In genomic region chr2:118445696-118446674, GRCm38 (mm10) we compare ENCODE assay signal across 12 mouse cellular contexts. TPM values are rescaled to one million over a fixed set of nuclear protein-coding genes. Genes with fewer than 3 reads are reported as not detected.
DNase-seq lines count a peak whose midpoint lies in the region; ATAC-seq and TF ChIP-seq lines count a peak whose summit lies in the region.
"Had no signal": no experiment of that assay in that cellular context is flagged by ENCODE, and none has a peak within 500 bp of the region (broad histone marks: within the 10 kb centered on the region; RNA-seq: fewer than 3 reads in every experiment).

No protein-coding gene starts in this region.

- H3K4me1 ChIP-seq in embryonic facial prominence, embryonic 12.5 days, result no peaks in the 10 kb centered on the region
- H3K4me1 ChIP-seq in embryonic facial prominence, embryonic 10.5 days, result peaks cover 12% of the 10 kb centered on the region
- H3K4me1 ChIP-seq in forebrain, postnatal 0 days (ENCODE audit: insufficient read depth), result no peaks in the 10 kb centered on the region
- no peaks in the 10 kb centered on the region for H3K4me1 ChIP-seq in kidney, embryonic 15.5 days

- no peak for DNase-seq in embryonic facial prominence, embryonic 10.5 days (ENCODE audit: low spot score)
- DNase-seq in left cerebral cortex, adult 9 months (ENCODE audit: low spot score in 2 of 2), result peak; percentile 35 to 53
- no peak for DNase-seq in left cerebral cortex, adult 8-10 months (ENCODE audit: low spot score in 2 of 2)
- DNase-seq in A20 (ENCODE audit: low read depth, low spot score), result peak; percentile 80
- peak; percentile 77 for DNase-seq in forebrain, postnatal 0 days
- DNase-seq in urinary bladder, postnatal 4 days (ENCODE audit: low spot score in 2 of 2), result no peak
- DNase-seq: spleen, adult 18-20 months; thymus, adult 18-20 months had no signal

- no peak overlapping the region for H3K4me2 ChIP-seq in embryonic facial prominence, embryonic 12.5 days (replicated peaks)
- no peak overlapping the region for H3K4me2 ChIP-seq in forebrain, postnatal 0 days (ENCODE audit: low read depth)
- H3K4me2 ChIP-seq in kidney, embryonic 15.5 days, result no peak overlapping the region
- H3K4me2 ChIP-seq: liver, embryonic 11.5 days had no signal

- no peaks in the 10 kb centered on the region for H3K27me3 ChIP-seq in embryonic facial prominence, embryonic 12.5 days
- H3K27me3 ChIP-seq in embryonic facial prominence, embryonic 10.5 days (replicated peaks; ENCODE audit: low read depth, poor library complexity, severe bottlenecking), result no peaks in the 10 kb centered on the region
- no peaks in the 10 kb centered on the region for H3K27me3 ChIP-seq in forebrain, postnatal 0 days (ENCODE audit: insufficient read depth, low read length)
- no peaks in the 10 kb centered on the region for H3K27me3 ChIP-seq in kidney, embryonic 15.5 days

- no peak for ATAC-seq in embryonic facial prominence, embryonic 12.5 days (ENCODE audit: insufficient number of reproducible peaks, insufficient read depth, low FRiP score, low TSS enrichment)
- peak; percentile 88 for ATAC-seq in forebrain, postnatal 0 days
- no peak for ATAC-seq in kidney, embryonic 15.5 days (replicated peaks; ENCODE audit: low FRiP score)

- H3K9ac ChIP-seq in embryonic facial prominence, embryonic 12.5 days, result no peak overlapping the region
- H3K9ac ChIP-seq in forebrain, postnatal 0 days, result no peak overlapping the region
- no peak overlapping the region for H3K9ac ChIP-seq in kidney, embryonic 15.5 days

- no peak overlapping the region for H3K4me3 ChIP-seq in embryonic facial prominence, embryonic 12.5 days
- H3K4me3 ChIP-seq in embryonic facial prominence, embryonic 10.5 days, result no peak overlapping the region
- no peak overlapping the region for H3K4me3 ChIP-seq in forebrain, postnatal 0 days (ENCODE audit: low read depth, low read length)
- H3K4me3 ChIP-seq in kidney, embryonic 15.5 days (replicated peaks), result no peak overlapping the region

- 0 out of 2 replicates have a peak overlapping the region, but pooled peaks have one; percentile 8 for H3K27ac ChIP-seq in embryonic facial prominence, embryonic 12.5 days
- H3K27ac ChIP-seq in embryonic facial prominence, embryonic 10.5 days (replicated peaks), result no peak overlapping the region
- no peak overlapping the region for H3K27ac ChIP-seq in forebrain, postnatal 0 days (ENCODE audit: low read depth, low read length)
- H3K27ac ChIP-seq in kidney, embryonic 15.5 days, result no peak overlapping the region

- TF ChIP-seq CTCF in forebrain, postnatal 0 days (IDR thresholded peaks at IDR 0.05; ENCODE audit: low read depth), result no peak

- H3K36me3 ChIP-seq in embryonic facial prominence, embryonic 12.5 days, result peaks cover 32% of the 10 kb centered on the region
- H3K36me3 ChIP-seq in embryonic facial prominence, embryonic 10.5 days (replicated peaks), result peaks cover 55% of the 10 kb centered on the region
- peaks cover 27% of the 10 kb centered on the region for H3K36me3 ChIP-seq in forebrain, postnatal 0 days (ENCODE audit: insufficient read depth)
- H3K36me3 ChIP-seq in kidney, embryonic 15.5 days, result peaks cover 35% of the 10 kb centered on the region

- WGBS in embryonic facial prominence, embryonic 12.5 days, result 68% methylated on average over 13 of the region's 13 CpGs
- WGBS in embryonic facial prominence, embryonic 10.5 days, result 81% methylated on average over 13 of the region's 13 CpGs
- WGBS in forebrain, postnatal 0 days, result 12% methylated on average over 13 of the region's 13 CpGs
- WGBS in kidney, embryonic 15.5 days, result 76% methylated on average over 13 of the region's 13 CpGs

- H3K9me3 ChIP-seq in embryonic facial prominence, embryonic 12.5 days, result no peaks in the 10 kb centered on the region
- no peaks in the 10 kb centered on the region for H3K9me3 ChIP-seq in embryonic facial prominence, embryonic 10.5 days
- no peaks in the 10 kb centered on the region for H3K9me3 ChIP-seq in forebrain, postnatal 0 days (ENCODE audit: low read length)
- H3K9me3 ChIP-seq in kidney, embryonic 15.5 days (replicated peaks), result no peaks in the 10 kb centered on the region
- H3K9me3 ChIP-seq: G1E had no signal

RNA-seq across cellular contexts. Expression of gene Srp14, which starts 33.5 kb away (rescaled TPM):
- 239 and 256 TPM in 2 replicates for polyA plus RNA-seq in embryonic facial prominence, embryonic 12.5 days (2016; fragmentation: Nextera tagmentation; extraction: Ambion mirVana)
- polyA plus RNA-seq in embryonic facial prominence, embryonic 10.5 days (2016; fragmentation: Nextera tagmentation; extraction: Ambion mirVana), result 234 and 245 TPM in 2 replicates
- 100 to 1,000 TPM; 167 to 180 (median 175) TPM for total RNA-seq in left cerebral cortex, adult 8-10 months (2022)
- 180 and 252 TPM in 2 replicates for total RNA-seq in forebrain, postnatal 0 days (2014; rRNA removed)
- polyA plus RNA-seq in forebrain, postnatal 0 days (2015; fragmentation: Nextera tagmentation; extraction: Ambion mirVana), result 357 and 411 TPM in 2 replicates
- 224 and 241 TPM in 2 replicates for polyA plus RNA-seq in kidney, embryonic 15.5 days (2015; fragmentation: Nextera tagmentation; extraction: Ambion mirVana)

RNA-seq across cellular contexts. Expression of gene Eif2ak4, which starts 57.6 kb away (rescaled TPM):
- 14.3 and 15.7 TPM in 2 replicates for polyA plus RNA-seq in embryonic facial prominence, embryonic 12.5 days (2016; fragmentation: Nextera tagmentation; extraction: Ambion mirVana)
- polyA plus RNA-seq in embryonic facial prominence, embryonic 10.5 days (2016; fragmentation: Nextera tagmentation; extraction: Ambion mirVana), result 13.9 and 14.4 TPM in 2 replicates
- total RNA-seq in left cerebral cortex, adult 8-10 months (2022), result 10 to 100 TPM; 19.7 to 22.3 (median 21.1) TPM
- total RNA-seq in forebrain, postnatal 0 days (2014; rRNA removed), result 13.7 and 16.4 TPM in 2 replicates
- polyA plus RNA-seq in forebrain, postnatal 0 days (2015; fragmentation: Nextera tagmentation; extraction: Ambion mirVana), result 5.1 and 6.2 TPM in 2 replicates
- 12.3 and 13.8 TPM in 2 replicates for polyA plus RNA-seq in kidney, embryonic 15.5 days (2015; fragmentation: Nextera tagmentation; extraction: Ambion mirVana)

Comparison
In these comparisons a context has a peak if more than half of its experiments do, and no peak if none do; other contexts are left out.
1. DNase-seq: peak in left cerebral cortex, adult 9 months (2 of 2), A20 (single experiment) and forebrain, postnatal 0 days (single experiment); none in embryonic facial prominence, embryonic 10.5 days (single experiment), left cerebral cortex, adult 8-10 months (0 of 2) and urinary bladder, postnatal 4 days (0 of 2).